Mouse (Mus musculus) megakaryocyte-erythroid progenitor cell, adult 5-6 weeks (primary cell): ENCODE measurements at regions not wholly inside any gene's neighbourhood (a gene's known extent, or its start where the extent isn't known, plus 50 kb on each side); places are given as distances from the start of the nearest gene placed in this dataset.

Experiments used
- ATAC-seq: replicated peaks from 2 replicates; pipeline ENCODE4 v1.8.0; 2016; ENCODE audit warnings: mild to moderate bottlenecking, inconsistent platforms; ENCODE audit not compliant: severe bottlenecking, poor library complexity, low FRiP score, low TSS enrichment

- ATAC-seq: no peak
These were observed 570.5 kb upstream of the Tmem132c start for GRCm38 (mm10) chr5:126671156-126671555.

- no peak for ATAC-seq
These were observed 561.3 kb upstream of the Tmem132c start for GRCm38 (mm10) chr5:126680262-126680661.

- no peak for ATAC-seq
These were observed 542.3 kb upstream of the Tmem132c start for GRCm38 (mm10) chr5:126699314-126699713.

- no peak for ATAC-seq
These were observed 537.9 kb upstream of the Tmem132c start for GRCm38 (mm10) chr5:126703516-126704282.

GRCm38 (mm10) chr5:126705871-126706270 is 535.7 kb upstream of the Tmem132c start:
- no peak for ATAC-seq

- ATAC-seq: no peak
These were observed 534.9 kb upstream of the Tmem132c start for GRCm38 (mm10) chr5:126706701-126707100.

- ATAC-seq: no peak
These were observed 526.9 kb upstream of the Tmem132c start for GRCm38 (mm10) chr5:126714672-126715071.

- no peak for ATAC-seq
These were observed 523.2 kb upstream of the Tmem132c start for GRCm38 (mm10) chr5:126718421-126718820.

- no peak for ATAC-seq
These were observed 520.3 kb upstream of the Tmem132c start for GRCm38 (mm10) chr5:126721300-126721699.

- ATAC-seq: no peak
These were observed 518.0 kb upstream of the Tmem132c start for GRCm38 (mm10) chr5:126723304-126724295.

GRCm38 (mm10) chr5:126724329-126724728 is 517.3 kb upstream of the Tmem132c start:
- ATAC-seq: no peak

GRCm38 (mm10) chr5:126733470-126733869 is 508.1 kb upstream of the Tmem132c start:
- ATAC-seq: no peak

GRCm38 (mm10) chr5:126735733-126736132 is 505.9 kb upstream of the Tmem132c start:
- ATAC-seq: no peak

- ATAC-seq: no peak
These were observed 503.9 kb upstream of the Tmem132c start for GRCm38 (mm10) chr5:126737681-126738080.

- ATAC-seq: no peak
These were observed 500.7 kb upstream of the Tmem132c start for GRCm38 (mm10) chr5:126740861-126741410.

GRCm38 (mm10) chr5:126755107-126755506 is 486.5 kb upstream of the Tmem132c start:
- no peak for ATAC-seq

- no peak for ATAC-seq
These were observed 476.4 kb upstream of the Tmem132c start for GRCm38 (mm10) chr5:126765037-126765707.

GRCm38 (mm10) chr5:126769031-126769430 is 472.6 kb upstream of the Tmem132c start:
- ATAC-seq: no peak
